Mouse (Mus musculus) erythroblast, embryonic 14.5 days (primary cell): ENCODE results near the gene 4930442H23Rik.

ENCODE experiments used
- GATA1 ChIP-seq: IDR thresholded peaks from 2 replicates; pipeline ENCODE4 v1.6.1; 2012; ENCODE audit warnings: low read length, inconsistent platforms, mixed read lengths
- TAL1 ChIP-seq: IDR thresholded peaks from 3 replicates; pipeline ENCODE4 v1.6.1; 2012; ENCODE audit warnings: low read length, inconsistent platforms, mixed read lengths

GRCm38 (mm10) chr10:81193991-81194774 lies 10.5 kb upstream of the 4930442H23Rik start:
- TF ChIP-seq GATA1, result no peak
- TF ChIP-seq TAL1, result no peak
